Mouse (Mus musculus) small intestine, adult 2 months (tissue): Measurements from ENCODE around the gene Nipal3.

ENCODE experiments used
- CTCF ChIP-seq: fragments of 200-500 bp; IDR thresholded peaks from 2 replicates; pipeline ENCODE4 v1.5.1; 2012; ENCODE audit warnings: low read depth, mild to moderate bottlenecking, control low read depth, inconsistent platforms, low read length, moderate library complexity, mixed read lengths; ENCODE audit not compliant: insufficient replicate concordance, insufficient read length; ENCODE audit errors: extremely low read depth
- POLR2A ChIP-seq: fragments of 200-500 bp; IDR thresholded peaks from 2 replicates; pipeline ENCODE4 v1.6.1; 2012; ENCODE audit warnings: low read depth, mild to moderate bottlenecking, control low read depth, inconsistent platforms, low read length, moderate library complexity

GRCm38 (mm10) chr4:135499831-135500230 is 5.0 kb upstream of the Nipal3 start:
- TF ChIP-seq POLR2A (no peak), CTCF (no peak)
